Mouse (Mus musculus) ES-Bruce4 (cell line): ENCODE measurements around the gene Muc13. TPM values are rescaled to one million over a fixed set of nuclear protein-coding genes. Genes with fewer than 3 reads are reported as not detected.

Source experiments
- H3K27ac ChIP-seq: 2 replicates; pipeline ENCODE4 v1.5.1; 2012; ENCODE audit warnings: low read length, inconsistent platforms; ENCODE audit not compliant: insufficient read depth
- H3K27me3 ChIP-seq: 2 replicates; pipeline ENCODE4 v1.6.1; 2012; ENCODE audit warnings: mild to moderate bottlenecking, low read length, inconsistent platforms; ENCODE audit not compliant: control insufficient read depth, poor library complexity, insufficient read depth, severe bottlenecking
- H3K36me3 ChIP-seq: 2 replicates; pipeline ENCODE4 v1.6.1; 2012; ENCODE audit warnings: inconsistent platforms, mild to moderate bottlenecking, low read length, moderate library complexity; ENCODE audit not compliant: control insufficient read depth, poor library complexity, insufficient read depth, severe bottlenecking
- H3K4me1 ChIP-seq: one replicate; pipeline ENCODE4 v1.8.1; 2011; ENCODE audit warnings: low read length; ENCODE audit not compliant: control insufficient read depth, insufficient read depth
- H3K4me3 ChIP-seq: 2 replicates; pipeline ENCODE4 v1.5.1; 2011; ENCODE audit warnings: low read depth, mild to moderate bottlenecking, low read length
- H3K9ac ChIP-seq: 2 replicates; pipeline ENCODE4 v1.6.1; 2012; ENCODE audit warnings: low read depth, mild to moderate bottlenecking, inconsistent platforms; ENCODE audit not compliant: poor library complexity, severe bottlenecking
- H3K9me3 ChIP-seq: replicated peaks from 2 replicates; pipeline ENCODE4 v1.6.1; 2012; ENCODE audit warnings: mild to moderate bottlenecking, low read length, inconsistent platforms; ENCODE audit not compliant: control insufficient read depth, poor library complexity, insufficient read depth, severe bottlenecking
- CTCF ChIP-seq: IDR thresholded peaks from one replicate; pipeline ENCODE4 v1.8.1; 2011; ENCODE audit warnings: low read depth, low read length
- EP300 ChIP-seq: IDR thresholded peaks from 2 replicates; pipeline ENCODE4 v1.6.1; 2011; ENCODE audit warnings: low read depth, low read length; ENCODE audit not compliant: insufficient read depth
- POLR2A ChIP-seq: IDR thresholded peaks from one replicate; pipeline ENCODE4 v1.8.1; 2011; ENCODE audit warnings: low read length; ENCODE audit not compliant: insufficient read depth
- polyA plus RNA-seq: library from polyadenylated mRNA; stranded (reverse); fragments of >200 nt; gene quantifications from 2 replicates; pipeline ENCODE4 v1.2.4, GENCODE M21; 2011; ENCODE audit warnings: low read depth; ENCODE audit not compliant: missing spikeins, insufficient read depth, insufficient read length

Gene Muc13
- polyA plus RNA-seq, 1 experiment = not detected

- Histone ChIP-seq H3K9me3 (no peaks in the 10 kb centered on the region), H3K36me3 (no peaks in the 10 kb centered on the region), H3K4me1 (no peaks in the 10 kb centered on the region), H3K4me3 (no peak overlapping the region), H3K27me3 (no peaks in the 10 kb centered on the region), H3K9ac (no peak overlapping the region), H3K27ac (no peak overlapping the region)
- TF ChIP-seq EP300 (no peak), POLR2A (no peak), CTCF (no peak)
Observed at GRCm38 (mm10) chr16:33862406-33862805, 68.6 kb downstream of the Muc13 start.

DNA sequence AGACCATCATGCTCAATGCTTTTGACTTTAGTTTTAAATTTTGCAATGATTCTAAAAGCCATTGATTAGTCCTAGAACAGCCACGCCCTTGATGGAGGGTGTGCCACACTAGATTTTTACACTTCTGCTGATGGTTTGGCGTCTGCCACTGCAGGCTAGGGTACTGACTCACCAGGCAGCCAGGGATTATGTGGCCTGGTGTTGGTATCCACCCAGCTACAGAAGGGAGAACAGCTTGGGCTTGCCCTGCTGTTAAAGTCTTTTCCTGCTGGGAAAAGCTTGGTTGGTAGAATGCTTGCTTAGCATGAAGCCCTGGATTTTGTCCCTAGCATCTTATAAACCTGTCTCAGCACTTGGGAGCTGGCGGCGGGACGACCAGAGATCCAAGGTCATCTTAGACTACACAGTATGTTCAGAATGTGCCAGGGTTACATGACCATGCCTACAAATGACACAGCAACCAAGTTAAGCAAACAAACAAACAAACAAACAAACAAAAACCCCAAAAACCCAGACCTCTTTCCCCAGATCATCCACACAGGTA, 69.4 kb downstream of the Muc13 start:
- Histone ChIP-seq H3K4me3 (no peak overlapping the region), H3K36me3 (no peaks in the 10 kb centered on the region), H3K9ac (no peak overlapping the region), H3K27me3 (no peaks in the 10 kb centered on the region), H3K9me3 (no peaks in the 10 kb centered on the region), H3K27ac (no peak overlapping the region), H3K4me1 (peaks cover 1% of the 10 kb centered on the region)
- TF ChIP-seq POLR2A (no peak), CTCF (no peak), EP300 (no peak)

Other genes starting within 250 kb of the Muc13 start
- 18.5 and 21.7 TPM in 2 replicates for gene Heg1, start 109.7 kb upstream of the Muc13 start, polyA plus RNA-seq
- 59.7 and 64.5 TPM in 2 replicates for gene Itgb5, start 35.6 kb downstream of the Muc13 start, polyA plus RNA-seq
- gene Umps, start 173.0 kb downstream of the Muc13 start, polyA plus RNA-seq = 48.6 and 51.6 TPM in 2 replicates